Mouse (Mus musculus) v-Abl transformed pro-B cells (cell line): ENCODE measurements at regions not wholly inside any gene's neighbourhood (a gene's known extent, or its start where the extent isn't known, plus 50 kb on each side); places are given as distances from the start of the nearest gene placed in this dataset.

Experiments
- in situ Hi-C, 2 experiments: fragments of 400-800 bp; cut with MboI; formaldehyde crosslinking; loops; one replicate each; pipeline ENCODE4 v1.15.1; 2025; ENCODE audit not compliant: unreplicated experiment in 2 of 2

DNA sequence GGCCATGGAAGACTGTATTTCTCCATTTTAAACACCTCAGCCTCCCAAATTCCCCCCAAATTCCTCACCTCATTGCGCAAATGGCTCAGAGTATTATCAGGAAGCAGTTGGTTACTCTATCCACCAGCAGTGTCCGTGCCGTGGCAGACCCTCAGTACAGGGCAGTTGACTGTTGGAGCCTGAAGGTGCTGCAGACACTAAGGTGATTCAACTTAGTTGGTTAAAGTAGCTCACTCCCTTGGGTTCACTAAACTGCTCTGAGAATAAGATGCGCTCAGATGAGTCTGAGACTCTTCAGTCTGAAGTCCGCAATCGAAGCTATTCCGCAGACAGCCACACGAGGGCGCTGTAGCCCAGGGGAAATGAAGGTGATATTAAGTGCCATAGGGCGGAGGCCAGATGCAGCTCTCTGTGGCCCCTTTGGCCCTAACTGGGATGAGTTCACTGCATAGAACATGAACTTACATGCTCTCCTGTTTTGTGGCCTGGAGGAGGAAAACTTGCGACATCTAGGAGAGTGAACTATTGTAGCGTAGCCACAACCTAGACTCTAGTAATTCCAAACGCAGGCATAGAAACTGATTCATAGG, 62.9 kb downstream of the Amer3 start:
- in situ Hi-C loops = loop anchor here in 1 of 2 experiments (10.0 kb wide), 1 partner anchor 222 kb away; no protein-coding TSS in a partner anchor

DNA sequence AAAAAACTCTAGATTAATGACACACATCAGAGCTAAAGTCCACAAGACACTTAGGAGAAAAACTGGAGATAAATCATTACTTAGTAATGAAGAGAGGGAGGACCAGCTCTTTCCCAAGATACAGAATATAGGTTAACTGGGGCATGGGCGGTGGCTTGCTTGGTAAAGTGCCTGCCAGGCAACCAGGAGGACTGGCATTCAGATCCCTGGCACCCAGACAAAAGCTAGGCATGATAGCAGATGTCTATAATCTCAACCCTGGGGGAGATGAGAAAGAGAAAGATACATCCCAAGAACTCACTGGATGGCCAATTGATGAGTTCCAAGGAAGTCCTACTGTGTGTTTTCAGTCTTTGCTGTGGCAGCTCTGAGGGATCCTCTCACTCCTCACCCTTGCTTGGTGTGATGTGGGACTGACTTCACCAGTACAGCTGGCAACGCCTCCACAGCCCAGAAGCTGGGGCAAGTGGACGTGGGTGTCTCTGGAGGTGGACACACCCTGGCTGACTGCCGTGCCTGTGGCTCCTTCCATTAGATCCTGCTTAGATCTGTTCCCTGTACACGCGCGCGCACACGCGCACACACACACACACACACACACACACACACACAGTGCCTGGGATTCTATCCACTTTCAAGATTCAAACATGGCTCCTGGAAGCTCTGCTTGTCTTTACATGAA, 74.6 kb downstream of the Amer3 start:
- in situ Hi-C loops = loop anchor here in 1 of 2 experiments (10.0 kb wide), 1 partner anchor 221 kb away; no protein-coding TSS in a partner anchor

DNA sequence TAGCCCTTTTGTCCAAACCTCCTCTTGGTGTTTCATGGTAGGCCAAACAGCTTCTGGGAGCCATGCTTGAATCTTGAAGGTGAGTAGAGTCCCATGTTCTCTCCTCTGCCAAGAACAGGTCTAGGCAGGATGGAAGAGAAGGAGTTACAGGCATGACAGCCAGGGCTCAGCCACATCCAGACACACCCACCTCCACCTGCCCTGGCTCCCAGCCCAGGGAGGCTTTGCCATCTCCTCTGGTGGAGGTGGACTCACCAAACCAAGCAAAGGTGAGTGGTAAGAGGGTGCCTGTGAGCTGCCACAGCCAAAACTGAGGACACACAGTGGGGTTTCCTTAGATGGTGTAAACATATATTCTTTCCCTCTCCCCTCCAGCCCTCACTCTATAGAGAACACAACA, 78.0 kb downstream of the Amer3 start:
- in situ Hi-C loops = loop anchor here in 1 of 2 experiments (10.0 kb wide), 1 partner anchor 217 kb away; no protein-coding TSS in a partner anchor

DNA sequence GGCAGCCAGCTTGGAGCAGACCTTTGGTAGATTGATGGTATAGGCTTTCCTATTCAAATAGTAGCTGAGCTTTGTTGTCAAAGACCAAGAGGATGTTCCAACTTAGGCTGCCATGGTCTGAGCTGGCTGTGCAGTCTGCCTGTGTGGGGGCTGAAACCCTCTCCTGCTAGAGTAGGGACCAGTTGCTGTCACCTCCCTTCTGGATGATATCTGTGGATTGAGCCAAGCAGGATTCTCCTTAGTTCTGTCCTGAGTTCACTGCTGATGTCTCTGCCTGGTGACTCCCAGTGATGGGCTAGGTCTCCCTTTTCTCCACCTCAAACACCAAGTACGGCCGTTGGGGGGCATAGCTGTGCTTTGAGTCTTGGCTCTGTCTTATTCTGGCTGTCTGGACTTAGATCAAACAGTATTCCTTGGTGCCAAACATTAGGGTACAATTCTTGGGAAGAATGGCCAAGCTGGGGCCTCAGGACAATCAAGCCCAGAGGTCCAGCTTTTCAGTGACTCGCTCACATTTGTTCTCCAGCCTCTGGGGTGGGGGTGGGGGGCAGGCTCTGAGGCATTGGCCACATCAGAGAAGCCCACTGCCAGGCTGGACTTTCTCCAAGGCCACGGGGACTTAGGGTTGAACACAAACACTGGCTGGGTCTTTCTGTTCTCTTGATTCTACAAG, 84.6 kb downstream of the Amer3 start:
- in situ Hi-C loops = no loop called here

DNA sequence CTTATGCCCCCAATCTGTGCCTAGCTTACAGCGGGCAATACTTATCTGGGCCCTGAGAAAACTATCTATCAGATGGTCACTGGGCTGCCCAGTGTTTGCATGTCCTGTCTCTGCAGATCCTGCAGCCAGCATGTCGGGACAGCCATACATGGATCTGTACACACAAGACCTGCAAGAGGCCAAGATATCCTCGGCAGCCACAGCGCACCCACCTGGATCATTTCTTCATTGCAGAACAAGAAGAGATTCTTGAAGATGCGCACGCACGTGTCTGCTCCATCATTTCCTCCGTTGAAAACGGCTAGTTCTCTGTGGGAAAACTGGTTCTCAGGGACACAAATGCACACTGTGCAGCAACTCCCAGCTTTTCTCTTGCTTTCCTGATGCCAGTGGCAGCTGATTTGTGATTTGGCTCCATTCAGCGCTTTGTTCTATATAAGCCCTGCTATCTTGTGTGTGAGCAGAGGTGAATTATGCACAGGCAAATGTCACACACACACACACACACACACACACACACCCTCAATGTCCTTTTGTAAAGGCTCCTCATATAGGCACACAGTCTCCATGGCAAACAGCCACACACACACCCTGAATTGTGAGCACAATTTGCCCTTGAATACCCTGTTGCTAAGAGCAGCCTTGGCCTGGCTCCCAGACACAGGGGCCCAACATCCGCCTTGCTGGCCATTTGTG, 85.5 kb downstream of the Amer3 start:
- in situ Hi-C loops = no loop called here

DNA sequence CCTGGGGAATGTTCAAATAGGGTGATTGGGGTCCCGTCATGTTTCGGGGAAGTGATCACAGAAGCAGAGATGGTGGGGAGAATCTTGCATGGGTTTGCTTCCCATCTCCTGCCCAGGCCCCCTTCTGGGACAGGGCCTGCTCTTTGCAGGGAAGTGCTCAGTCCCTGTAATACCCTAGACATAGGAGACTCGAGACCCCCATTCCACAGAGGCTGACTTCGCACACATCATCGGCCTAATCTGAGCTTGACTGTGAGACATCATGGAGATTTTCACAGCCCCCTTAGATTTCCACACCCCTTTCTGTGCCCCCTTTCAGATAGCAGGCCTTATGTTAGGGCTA, 86.0 kb downstream of the Amer3 start:
- in situ Hi-C loops = no loop called here

- in situ Hi-C loops = no loop called here
Observed at GRCm38 (mm10) chr1:34666226-34666662, 86.8 kb downstream of the Amer3 start.

GRCm38 (mm10) chr1:34677105-34677741, 97.8 kb downstream of the Amer3 start:
- in situ Hi-C loops = no loop called here

GRCm38 (mm10) chr1:34677832-34678733, 98.6 kb downstream of the Amer3 start:
- in situ Hi-C loops = no loop called here

DNA sequence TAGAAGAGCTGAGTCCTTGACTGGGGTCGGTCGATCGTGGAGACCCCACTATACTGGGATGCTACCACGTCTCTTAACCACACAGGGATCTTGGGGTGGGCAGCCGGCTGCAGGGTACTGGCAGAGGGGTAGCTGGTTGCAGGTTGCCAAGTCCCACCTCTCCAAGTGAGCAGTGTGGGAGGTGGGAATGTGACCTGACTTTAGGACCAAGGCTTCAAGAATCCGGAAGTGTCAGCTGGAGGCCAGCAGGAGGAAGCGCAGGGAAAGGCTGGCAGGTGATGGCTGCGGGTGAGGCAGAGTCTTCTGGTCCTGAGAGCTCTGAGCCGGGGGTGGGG, 99.2 kb downstream of the Amer3 start:
- in situ Hi-C loops = no loop called here

GRCm38 (mm10) chr1:34686539-34686938, 107.1 kb downstream of the Amer3 start:
- in situ Hi-C loops = no loop called here

DNA sequence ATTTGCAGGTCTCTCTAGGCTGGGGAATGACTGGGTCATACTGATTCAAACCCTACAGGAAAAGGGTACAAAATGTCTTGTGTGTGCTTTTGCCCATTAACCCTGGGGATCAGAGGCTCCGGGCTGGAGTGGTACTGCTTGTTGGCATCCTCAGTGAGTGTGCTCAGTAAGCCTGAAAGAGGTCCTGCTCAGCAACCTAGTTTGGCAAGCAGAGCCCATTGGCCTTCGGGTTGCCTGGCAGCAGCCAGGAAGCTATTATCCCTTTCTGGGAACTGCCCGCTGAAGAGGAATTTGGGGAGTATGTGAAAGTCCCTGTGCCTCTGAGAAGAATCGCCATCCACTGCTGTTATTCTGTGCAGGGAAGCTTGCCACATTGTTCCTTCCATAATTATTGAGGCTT, 117.1 kb downstream of the Amer3 start:
- in situ Hi-C loops = no loop called here

- in situ Hi-C loops = no loop called here
Observed at GRCm38 (mm10) chr1:34700237-34701030, 121.0 kb downstream of the Amer3 start.

- in situ Hi-C loops = no loop called here
Observed at GRCm38 (mm10) chr1:34701436-34701835, 122.0 kb downstream of the Amer3 start.

GRCm38 (mm10) chr1:34709089-34709488, 129.6 kb downstream of the Amer3 start:
- in situ Hi-C loops = no loop called here

DNA sequence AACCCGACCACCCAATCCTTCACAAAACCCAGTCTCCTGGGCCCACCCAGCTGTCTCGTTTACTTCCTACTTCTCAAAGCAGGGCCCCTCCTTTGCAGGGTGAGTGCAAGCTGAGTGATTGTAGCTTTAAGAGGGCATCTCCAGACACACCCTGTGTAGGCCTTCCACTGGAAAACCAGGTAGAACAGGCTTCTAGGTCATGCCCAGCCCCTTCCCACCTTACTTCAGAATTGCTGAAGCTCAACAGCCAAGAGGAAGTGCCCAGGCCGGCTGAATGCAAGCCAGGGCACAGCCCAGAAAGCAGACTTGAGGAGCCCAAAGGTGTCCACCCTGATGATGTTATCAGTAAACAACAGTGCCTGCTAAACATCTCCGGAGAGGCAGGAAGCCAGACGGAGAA, 120.2 kb downstream of the Fam168b start:
- in situ Hi-C loops = no loop called here

DNA sequence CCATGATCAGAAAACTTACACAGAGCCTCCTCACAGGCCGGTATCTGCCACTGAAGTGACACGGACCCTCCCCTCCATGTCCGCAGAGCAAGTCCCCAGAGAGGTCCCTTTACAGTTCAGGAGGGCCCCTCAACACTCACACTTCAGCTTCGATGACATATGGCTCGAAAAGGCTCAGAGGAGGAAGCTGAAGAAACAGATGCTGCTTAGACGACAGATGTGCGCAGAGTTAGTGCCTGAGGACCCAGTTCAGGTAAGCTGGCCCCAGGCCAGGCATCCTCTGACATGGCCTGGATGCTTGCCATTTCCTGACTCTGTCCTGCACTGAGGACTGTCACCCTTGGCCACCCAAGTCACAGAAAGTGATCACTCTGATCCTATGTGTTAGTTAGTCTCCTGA, 110.7 kb downstream of the Fam168b start:
- in situ Hi-C loops = no loop called here

GRCm38 (mm10) chr1:34733026-34733913, 109.6 kb downstream of the Fam168b start:
- in situ Hi-C loops = no loop called here
